Mouse (Mus musculus) lung, postnatal 0 days (tissue): ENCODE measurements around the gene Fam240a. TPM values are rescaled to one million over a fixed set of nuclear protein-coding genes. Genes with fewer than 3 reads are reported as not detected.

Source experiments
- ATAC-seq: fragments of 200-750 bp; cut with Nextera tagmentation; 2 replicates; pipeline ENCODE4 v1.8.0; 2017; ENCODE audit warnings: moderate library complexity
- DNase-seq: peaks from one replicate; pipeline ENCODE4 v3.0.0-alpha.2; 2016; ENCODE audit warnings: low spot score
- H3K27ac ChIP-seq: fragments of 300-500 bp; sonication (generic); 2 replicates; pipeline ENCODE4 v1.5.1; 2014; ENCODE audit warnings: antibody characterized with exemption, mild to moderate bottlenecking, low read length, mixed read lengths
- H3K27me3 ChIP-seq: fragments of 300-500 bp; sonication (generic); replicated peaks from 2 replicates; pipeline ENCODE4 v1.6.1; 2014; ENCODE audit warnings: low read length, mixed read lengths; ENCODE audit not compliant: insufficient read depth
- H3K36me3 ChIP-seq: fragments of 300-500 bp; sonication (generic); 2 replicates; pipeline ENCODE4 v1.6.1; 2014; ENCODE audit warnings: low read length, mixed read lengths; ENCODE audit not compliant: insufficient read depth
- H3K4me1 ChIP-seq: fragments of 300-500 bp; sonication (generic); 2 replicates; pipeline ENCODE4 v1.6.1; 2014; ENCODE audit warnings: antibody characterized with exemption, low read depth, low read length, mixed read lengths; ENCODE audit not compliant: insufficient read depth
- H3K4me2 ChIP-seq: fragments of 300-500 bp; sonication (generic); replicated peaks from 2 replicates; pipeline ENCODE4 v1.6.1; 2014; ENCODE audit warnings: low read depth, mild to moderate bottlenecking, low read length, moderate library complexity, mixed read lengths
- H3K4me3 ChIP-seq: fragments of 300-500 bp; sonication (generic); 2 replicates; pipeline ENCODE4 v1.5.1; 2014; ENCODE audit warnings: low read depth, low read length
- H3K9ac ChIP-seq: fragments of 300-500 bp; sonication (generic); replicated peaks from 2 replicates; pipeline ENCODE4 v1.6.1; 2014; ENCODE audit warnings: low read depth, mild to moderate bottlenecking
- H3K9me3 ChIP-seq: fragments of 300-500 bp; sonication (generic); 2 replicates; pipeline ENCODE4 v1.6.1; 2016; ENCODE audit warnings: low read length, mixed read lengths
- CTCF ChIP-seq: IDR thresholded peaks from 2 replicates; pipeline ENCODE4 v1.5.1; 2016; ENCODE audit warnings: antibody characterized with exemption, mild to moderate bottlenecking
- EP300 ChIP-seq: IDR thresholded peaks from 2 replicates; pipeline ENCODE4 v1.6.1; 2016; ENCODE audit warnings: antibody characterized with exemption, mild to moderate bottlenecking, control low read depth
- WGBS: fragments of 180-500 bp; shearing (Covaris S2); extraction: QIAGEN DNeasy Blood & Tissue Kit; methylation state at CpG from one replicate; pipeline ENCODE4 v1.1.7; 2014; 5-methylcytosine and 5-hydroxymethylcytosine counted together
- polyA plus RNA-seq: library from polyadenylated mRNA; unstranded; fragments of >200 nt; fragmentation: Nextera tagmentation; extraction: Ambion mirVana; gene quantifications from 2 replicates; pipeline ENCODE4 v1.2.1, GENCODE M21; 2015

The Fam240a gene
- polyA plus RNA-seq, 1 experiment from 2014 or later = not detected

DNA sequence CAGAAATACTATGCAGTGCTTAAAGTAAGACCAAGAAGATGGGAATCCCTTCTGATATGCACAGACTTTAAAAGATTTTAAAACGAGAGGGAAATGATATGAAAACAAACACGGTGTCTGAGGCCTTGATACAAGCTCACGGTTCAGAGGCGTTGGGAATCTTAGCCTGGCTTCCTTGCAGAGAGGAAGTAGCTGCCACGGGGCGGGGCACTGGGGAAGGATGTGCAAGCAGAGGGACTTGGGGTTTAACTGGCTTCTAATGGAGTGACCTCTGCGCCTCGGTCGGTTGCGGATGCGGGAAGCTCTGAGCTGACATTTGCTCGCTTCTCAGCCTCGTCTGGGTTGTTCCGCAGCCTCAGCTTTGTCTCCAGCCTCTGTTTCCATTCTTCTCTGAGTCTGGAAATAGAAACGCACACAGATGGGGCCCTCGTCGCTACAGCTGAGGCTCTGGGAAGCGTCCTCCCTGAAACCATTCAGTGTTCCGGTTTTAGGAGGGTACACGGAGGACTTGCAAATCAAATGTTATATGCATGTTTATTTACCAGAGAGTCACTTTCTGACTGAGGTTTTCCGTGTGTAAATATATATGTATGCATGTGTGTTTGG lies 1.9 kb downstream of the Fam240a start:
- DNase-seq (no peak), ATAC-seq (no peak)
- WGBS = 51% methylated on average over 21 of the region's 21 CpGs
- TF ChIP-seq EP300 (no peak), CTCF (no peak)
- Histone ChIP-seq H3K27me3 (no peaks in the 10 kb centered on the region), H3K4me3 (no peak overlapping the region), H3K27ac (no peak overlapping the region), H3K4me2 (no peak overlapping the region), H3K4me1 (no peaks in the 10 kb centered on the region), H3K9ac (no peak overlapping the region), H3K9me3 (no peaks in the 10 kb centered on the region), H3K36me3 (no peaks in the 10 kb centered on the region)

DNA sequence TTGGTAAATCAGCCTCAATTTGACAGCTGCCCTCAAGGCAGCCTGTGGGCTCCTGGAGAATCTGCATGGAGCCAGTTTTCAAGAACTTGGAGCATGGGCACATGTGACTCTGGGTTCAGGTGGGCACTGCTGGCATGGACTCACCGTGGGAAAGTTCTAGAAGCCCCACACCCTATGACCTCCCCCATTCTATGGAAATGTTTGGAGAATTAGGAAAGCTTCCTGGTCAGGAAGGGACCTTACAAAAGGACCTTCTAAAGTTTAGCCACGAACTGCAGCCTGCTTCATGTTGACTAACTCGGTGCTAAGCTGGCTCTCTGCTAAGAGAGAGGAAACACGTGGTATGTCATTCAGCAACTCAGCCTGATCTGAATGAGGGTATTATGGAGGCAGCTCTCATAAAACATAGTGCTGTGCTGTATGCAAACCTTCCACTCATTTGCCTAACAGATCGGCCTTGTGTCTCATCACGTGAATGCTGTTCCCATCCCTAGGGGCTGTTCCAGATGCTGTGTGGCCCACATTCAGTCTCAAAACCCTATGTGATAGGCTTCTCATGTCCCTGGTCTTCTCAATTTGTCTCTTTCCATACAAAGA lies 7.2 kb downstream of the Fam240a start:
- ATAC-seq = no peak
- H3K27me3 ChIP-seq = no peaks in the 10 kb centered on the region
- no peak for TF ChIP-seq CTCF
- no peak for TF ChIP-seq EP300
- H3K4me3 ChIP-seq = no peak overlapping the region
- 65% methylated on average over 6 of the region's 6 CpGs for WGBS
- no peak for DNase-seq
- no peaks in the 10 kb centered on the region for H3K4me1 ChIP-seq
- no peaks in the 10 kb centered on the region for H3K9me3 ChIP-seq
- H3K27ac ChIP-seq = no peak overlapping the region
- no peak overlapping the region for H3K9ac ChIP-seq
- H3K36me3 ChIP-seq = no peaks in the 10 kb centered on the region
- no peak overlapping the region for H3K4me2 ChIP-seq

DNA sequence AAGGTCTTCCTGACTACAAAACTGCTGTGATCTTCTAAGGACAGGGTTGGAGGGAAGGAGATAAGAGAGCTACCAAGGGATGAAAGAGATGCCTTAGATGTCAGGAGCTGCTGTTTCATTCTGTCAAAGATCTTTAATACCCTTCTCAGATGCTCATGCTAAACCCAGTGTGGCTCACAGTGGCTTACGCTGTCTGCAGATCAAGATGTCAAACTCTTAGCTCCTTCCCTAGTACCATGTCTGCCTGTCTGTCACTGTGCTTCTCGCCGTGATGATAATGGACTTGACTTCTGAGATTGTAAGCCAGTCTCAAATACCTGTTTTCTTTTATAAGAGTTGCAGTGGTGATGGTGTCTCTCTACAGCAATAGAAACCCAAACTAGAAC lies 8.0 kb downstream of the Fam240a start:
- Histone ChIP-seq H3K4me1 (no peaks in the 10 kb centered on the region), H3K27ac (no peak overlapping the region), H3K4me2 (no peak overlapping the region), H3K36me3 (no peaks in the 10 kb centered on the region), H3K4me3 (no peak overlapping the region), H3K9me3 (no peaks in the 10 kb centered on the region), H3K9ac (no peak overlapping the region), H3K27me3 (no peaks in the 10 kb centered on the region)
- TF ChIP-seq CTCF = no peak
- TF ChIP-seq EP300 = no peak
- DNase-seq (no peak), ATAC-seq (no peak)
- WGBS = 88% methylated on average over 3 of the region's 3 CpGs

DNA sequence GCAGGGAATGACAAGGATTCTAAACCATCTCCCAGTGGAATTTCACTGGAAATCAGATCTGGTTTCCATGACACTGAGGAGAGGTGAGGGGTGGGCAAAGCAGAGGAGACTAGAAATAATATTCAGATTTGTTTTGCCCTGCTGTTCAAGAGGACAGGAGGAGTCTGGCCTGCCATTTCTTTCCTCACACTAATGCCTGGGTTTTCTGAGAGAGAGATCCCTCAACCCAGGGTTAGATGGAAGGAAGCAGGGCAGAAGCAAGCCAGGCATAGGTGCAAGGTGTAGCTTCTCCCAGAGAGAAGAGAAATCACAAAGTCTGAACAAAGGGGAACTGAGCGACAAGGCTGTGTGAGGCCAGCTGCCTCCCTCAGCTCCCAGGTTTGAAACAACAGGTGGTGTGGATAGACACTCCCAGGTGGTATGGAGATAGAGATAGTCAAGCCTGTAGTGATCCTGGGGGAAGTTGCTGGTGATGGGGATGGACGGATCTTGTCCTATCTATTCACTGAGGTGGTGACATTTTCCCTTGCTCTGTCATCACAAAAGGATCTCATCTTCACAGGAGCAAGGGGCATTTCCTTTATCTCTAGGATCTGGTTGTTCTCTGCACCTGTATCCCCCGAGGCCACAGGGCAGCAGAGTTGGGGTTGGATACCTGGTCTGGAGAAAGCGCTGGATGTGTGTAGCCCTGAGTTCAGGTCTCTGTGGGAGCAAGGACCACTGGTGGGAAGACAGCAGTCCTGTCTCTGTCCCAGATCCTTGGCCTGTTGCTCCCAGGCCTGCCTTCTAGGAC lies 8.6 kb downstream of the Fam240a start:
- H3K9ac ChIP-seq = no peak overlapping the region
- no peak overlapping the region for H3K4me2 ChIP-seq
- TF ChIP-seq EP300 (no peak), CTCF (no peak)
- DNase-seq (no peak), ATAC-seq (no peak)
- H3K27ac ChIP-seq = no peak overlapping the region
- WGBS = 69% methylated on average over 4 of the region's 4 CpGs
- no peaks in the 10 kb centered on the region for H3K36me3 ChIP-seq
- no peak overlapping the region for H3K4me3 ChIP-seq
- no peaks in the 10 kb centered on the region for H3K4me1 ChIP-seq
- no peaks in the 10 kb centered on the region for H3K9me3 ChIP-seq
- no peaks in the 10 kb centered on the region for H3K27me3 ChIP-seq

DNA sequence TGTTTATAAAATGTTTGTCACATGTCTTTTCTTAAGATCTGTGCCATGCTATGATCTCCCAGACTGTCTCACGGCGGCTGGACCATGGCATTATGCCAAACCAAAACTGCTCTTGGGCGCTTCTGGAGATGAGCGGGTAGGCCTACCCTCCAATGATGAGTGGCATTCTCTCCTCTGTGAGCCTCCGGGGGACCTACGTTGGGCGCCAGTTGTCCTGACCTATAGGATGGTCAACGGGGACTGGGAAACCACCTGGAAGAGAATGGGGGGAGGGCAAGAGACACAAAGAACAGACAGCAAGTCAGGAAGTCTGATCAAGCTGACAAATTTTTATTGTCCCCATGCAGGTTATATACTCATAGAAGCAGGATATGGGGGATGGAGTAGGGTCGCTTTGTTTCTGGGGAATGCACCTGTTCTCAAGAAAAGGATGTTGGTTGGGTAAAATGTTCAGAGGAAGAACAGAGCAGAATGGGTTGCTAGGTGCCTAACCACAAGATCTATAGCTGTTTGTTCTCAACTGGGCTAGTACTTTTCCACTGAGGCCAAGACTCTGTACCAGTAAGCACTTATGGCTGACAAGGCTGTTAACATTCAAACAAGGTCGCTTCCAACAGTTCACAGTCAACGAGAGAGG lies 9.3 kb downstream of the Fam240a start:
- H3K4me2 ChIP-seq = no peak overlapping the region
- H3K27me3 ChIP-seq = no peaks in the 10 kb centered on the region
- no peaks in the 10 kb centered on the region for H3K9me3 ChIP-seq
- TF ChIP-seq EP300 (no peak), CTCF (no peak)
- H3K27ac ChIP-seq = no peak overlapping the region
- H3K36me3 ChIP-seq = no peaks in the 10 kb centered on the region
- H3K4me3 ChIP-seq = no peak overlapping the region
- WGBS = 82% methylated on average over 11 of the region's 11 CpGs
- no peak for ATAC-seq
- no peak overlapping the region for H3K9ac ChIP-seq
- no peaks in the 10 kb centered on the region for H3K4me1 ChIP-seq
- DNase-seq = no peak

DNA sequence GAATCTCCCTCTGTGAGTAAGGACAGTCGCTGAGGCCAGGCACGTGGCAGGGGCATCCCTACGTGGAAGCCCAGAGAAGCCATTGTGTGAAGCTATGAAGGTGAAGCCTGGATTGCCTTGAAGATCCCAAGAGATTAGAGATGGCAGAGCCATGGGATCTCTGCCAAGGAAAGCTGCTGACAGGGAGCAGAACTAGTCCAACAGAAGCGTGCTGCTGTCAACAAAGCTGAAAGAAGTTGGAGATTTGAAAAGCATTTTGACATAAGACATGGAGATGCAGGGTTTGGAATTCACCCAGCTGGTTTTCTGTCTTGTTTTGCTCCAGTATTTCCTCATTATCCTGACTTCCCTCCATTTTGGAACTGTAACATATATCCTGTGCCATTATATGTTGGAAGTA lies 14.4 kb downstream of the Fam240a start:
- WGBS = 74% methylated on average over 4 of the region's 4 CpGs
- TF ChIP-seq CTCF = no peak
- no peak for TF ChIP-seq EP300
- no peak overlapping the region for H3K27ac ChIP-seq
- no peaks in the 10 kb centered on the region for H3K36me3 ChIP-seq
- DNase-seq = no peak
- no peaks in the 10 kb centered on the region for H3K27me3 ChIP-seq
- no peak overlapping the region for H3K9ac ChIP-seq
- H3K4me3 ChIP-seq = no peak overlapping the region
- no peak overlapping the region for H3K4me2 ChIP-seq
- no peak for ATAC-seq
- H3K4me1 ChIP-seq = no peaks in the 10 kb centered on the region
- H3K9me3 ChIP-seq = no peaks in the 10 kb centered on the region
